Mouse (Mus musculus) left cerebral cortex, adult 9 months (tissue): ENCODE measurements around the gene Synpo2.

Experiments used
- DNase-seq, 2 experiments: peaks; one replicate each; pipeline ENCODE4 v3.0.0; 2022; ENCODE audit warnings: low spot score in 2 of 2

Synpo2 gene

GRCm38 (mm10) chr3:123235921-123236320 lies at the start of gene Synpo2:
TSS of gene Synpo2 (minus strand) at chr3:123236149.
- peak in 1 of 2 experiments; percentile 29 for DNase-seq

DNA sequence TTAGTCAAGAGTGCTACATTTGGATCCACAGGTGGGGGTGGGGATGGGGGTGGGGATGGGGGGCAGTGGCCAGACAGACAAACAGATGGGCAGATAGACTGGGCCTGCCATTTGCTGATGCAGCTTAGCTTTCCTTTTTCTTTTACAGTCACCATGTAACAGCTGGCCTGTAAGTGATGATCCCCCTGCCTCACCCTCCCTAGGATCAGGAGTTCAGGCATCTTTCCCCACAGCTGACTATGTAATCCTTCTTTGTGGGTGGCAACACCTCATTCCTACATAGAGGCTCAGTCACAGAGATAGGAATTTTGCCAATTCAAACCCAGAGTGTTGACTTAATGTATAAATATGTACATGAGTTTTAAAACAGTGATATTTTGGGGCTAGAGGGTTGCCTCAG lies 49.7 kb upstream of the Synpo2 start:
- no peak for DNase-seq

GRCm38 (mm10) chr3:123284284-123284683 lies 48.3 kb upstream of the Synpo2 start:
- no peak for DNase-seq

DNA sequence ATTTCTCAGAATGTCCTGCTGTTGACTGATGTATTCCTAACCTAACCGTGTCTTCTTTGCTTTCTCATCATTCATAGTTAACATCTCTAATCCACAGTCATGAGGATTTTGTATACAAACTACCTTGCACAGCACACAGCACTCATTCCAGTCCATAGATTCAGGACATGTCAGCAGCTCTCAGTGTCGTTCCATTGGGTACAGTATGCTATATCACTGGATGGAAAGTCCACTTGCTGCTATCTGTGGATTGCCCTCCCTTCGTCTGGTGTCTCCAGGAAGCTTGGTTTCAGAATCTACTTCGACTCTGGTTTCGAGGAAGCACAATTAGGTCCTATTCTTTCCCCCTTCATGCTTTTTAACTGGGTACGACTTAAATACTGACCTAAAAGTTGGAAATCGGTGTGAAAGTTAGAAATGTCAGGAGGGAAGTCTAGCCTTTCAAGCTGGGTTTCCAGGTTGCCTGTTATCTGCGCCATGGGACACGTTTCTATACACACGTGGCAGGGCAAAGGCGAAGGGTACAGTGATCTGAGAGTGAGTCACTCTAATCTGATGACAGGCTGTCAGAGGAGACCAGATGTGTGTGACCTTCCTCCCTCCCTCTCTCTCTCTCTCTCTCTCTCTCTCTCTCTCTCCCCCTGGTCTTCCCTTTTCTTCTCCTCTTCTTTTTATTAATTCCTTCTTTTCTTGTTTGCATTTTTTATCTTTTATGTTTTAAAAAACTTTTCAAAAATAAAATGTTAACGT lies 47.1 kb upstream of the Synpo2 start:
- DNase-seq = no peak

- DNase-seq = peak; percentile 7 to 55
These were observed 31.8 kb upstream of the Synpo2 start for GRCm38 (mm10) chr3:123267741-123268201.

DNA sequence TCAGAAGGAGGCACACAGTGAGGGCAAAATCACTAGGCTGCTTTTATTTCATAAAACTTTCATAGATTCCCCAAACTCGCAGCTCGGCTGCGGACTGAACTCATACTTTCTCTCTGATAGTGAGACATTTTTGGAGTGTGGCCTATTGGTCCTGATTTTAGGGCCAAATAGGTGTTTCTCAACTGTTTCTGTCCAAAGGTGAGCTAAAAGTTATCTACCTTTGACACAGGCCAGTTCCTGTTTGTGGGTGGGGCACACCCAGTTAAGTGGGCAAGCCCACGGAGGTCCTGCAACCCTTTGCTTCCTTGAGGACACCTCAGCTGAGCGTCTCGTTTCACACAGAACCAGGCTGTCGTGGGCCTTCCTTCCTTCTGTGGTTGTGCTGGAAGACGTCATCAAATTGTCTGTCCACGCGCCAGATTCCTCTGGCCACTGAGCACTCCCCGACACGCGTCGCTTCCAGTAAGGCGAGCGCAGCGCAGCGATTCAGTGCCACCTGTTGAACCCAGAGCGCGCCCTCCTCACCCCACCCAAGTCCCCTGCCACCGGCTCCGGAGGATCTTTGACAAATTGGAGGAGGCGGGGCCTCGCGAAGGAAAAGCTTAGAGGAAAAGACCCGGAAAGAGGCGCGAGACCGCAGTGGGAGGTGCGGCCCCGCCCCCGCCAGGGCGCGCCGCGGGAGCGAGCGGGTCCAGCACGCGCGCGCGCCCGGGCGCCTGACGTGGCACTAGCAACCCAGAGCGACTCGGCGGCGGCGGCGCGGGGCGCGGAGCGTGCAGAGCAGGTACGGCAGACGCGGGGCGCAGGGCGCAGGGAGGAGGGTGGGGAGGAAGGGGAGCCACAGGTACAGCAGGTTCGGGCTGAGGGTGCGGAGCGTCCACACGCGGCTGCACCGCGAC lies 31.1 kb upstream of the Synpo2 start, which contains the start of gene Sec24d:
Sec24d (plus strand) TSS at position 703 of the 899 bp plus-strand sequence.
- peak; percentile 25 to 75 for DNase-seq

- DNase-seq = peak in 1 of 2 experiments; percentile 10
These were observed 28.8 kb upstream of the Synpo2 start for GRCm38 (mm10) chr3:123264706-123265105.

DNA sequence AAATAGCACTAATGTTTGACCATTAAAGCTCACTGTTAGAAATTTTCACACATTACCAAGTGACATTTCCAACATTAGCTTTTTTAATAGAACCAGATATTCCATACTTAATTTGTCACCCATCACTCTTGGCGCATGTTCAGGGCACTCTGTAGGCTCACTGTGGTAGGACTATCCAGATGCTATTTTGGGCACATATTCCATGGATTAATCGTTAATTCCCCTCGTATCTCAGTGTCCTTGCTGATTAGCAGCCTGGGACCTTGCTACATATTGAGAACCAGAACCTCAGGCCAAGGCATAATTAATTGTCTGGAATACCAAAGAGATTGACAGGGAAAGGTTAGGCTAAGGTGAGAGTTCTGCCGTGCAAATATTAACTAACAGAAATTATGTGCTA lies 22.8 kb upstream of the Synpo2 start:
- no peak for DNase-seq

GRCm38 (mm10) chr3:123256181-123257101 lies 20.5 kb upstream of the Synpo2 start:
- DNase-seq = no peak

- no peak for DNase-seq
These were observed 9.7 kb upstream of the Synpo2 start for GRCm38 (mm10) chr3:123245646-123246045.

GRCm38 (mm10) chr3:123244376-123244775 lies 8.4 kb upstream of the Synpo2 start:
- DNase-seq = no peak

- no peak for DNase-seq
These were observed 1.5 kb upstream of the Synpo2 start for GRCm38 (mm10) chr3:123237446-123237845.

GRCm38 (mm10) chr3:123237039-123237438 lies 1.1 kb upstream of the Synpo2 start:
- no peak for DNase-seq

- DNase-seq = no peak
These were observed 454 bp downstream of the Synpo2 start for GRCm38 (mm10) chr3:123235495-123235894.

GRCm38 (mm10) chr3:123234191-123234836 lies 1.6 kb downstream of the Synpo2 start:
- peak in 1 of 2 experiments; percentile 71 for DNase-seq

DNA sequence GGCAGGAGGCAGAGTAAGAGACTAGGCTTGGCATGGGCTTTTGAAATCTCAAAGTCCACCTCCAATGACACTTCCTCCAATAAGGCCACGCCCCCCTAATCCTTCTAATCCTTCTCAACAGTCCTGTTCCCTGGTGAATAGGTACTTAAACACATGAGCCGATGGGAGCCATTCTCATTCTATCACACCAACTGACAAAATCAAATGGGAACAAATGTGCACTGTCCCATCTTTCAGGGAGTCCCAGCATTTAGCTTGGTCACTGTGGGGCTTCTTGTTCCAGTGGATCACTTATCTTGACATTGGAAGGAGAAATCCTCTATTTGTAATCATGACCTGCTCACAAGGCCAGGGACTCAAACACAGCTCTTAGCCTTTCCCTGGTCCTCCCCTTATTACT lies 4.3 kb downstream of the Synpo2 start:
- no peak for DNase-seq

DNA sequence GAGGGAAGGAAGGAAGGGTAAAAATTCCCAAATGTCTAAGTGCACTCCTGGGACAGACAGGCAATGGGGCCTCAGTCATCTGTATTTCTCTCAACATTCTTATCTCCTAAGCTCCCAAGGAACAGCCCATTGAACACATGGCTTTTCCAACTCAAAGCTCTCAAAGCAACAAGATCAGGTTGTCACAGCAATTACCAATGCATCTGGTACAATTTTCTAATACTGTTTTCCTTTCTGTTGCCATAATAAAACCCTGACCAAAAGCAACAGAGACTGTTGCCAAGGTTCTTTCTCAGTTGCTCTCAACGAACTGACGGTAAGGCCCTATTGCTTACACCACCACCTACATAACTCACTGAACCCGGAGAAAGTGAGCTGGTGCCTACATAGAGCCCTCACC lies 8.7 kb downstream of the Synpo2 start:
- DNase-seq = no peak

- DNase-seq = no peak
These were observed 17.3 kb downstream of the Synpo2 start for GRCm38 (mm10) chr3:123218646-123219045.

GRCm38 (mm10) chr3:123208891-123209290 lies 27.1 kb downstream of the Synpo2 start:
- DNase-seq = no peak

GRCm38 (mm10) chr3:123207386-123207785 lies 28.6 kb downstream of the Synpo2 start:
- no peak for DNase-seq

GRCm38 (mm10) chr3:123205485-123205884 lies 30.5 kb downstream of the Synpo2 start:
- no peak for DNase-seq
